Mouse (Mus musculus) left cerebral cortex, adult 2 months (tissue): ENCODE measurements at regions not wholly inside any gene's neighbourhood (a gene's known extent, or its start where the extent isn't known, plus 50 kb on each side); places are given as distances from the start of the nearest gene placed in this dataset.

Experiments
- DNase-seq, 2 experiments: peaks; one replicate each; pipeline ENCODE4 v3.0.0; 2021 to 2022; ENCODE audit warnings: low spot score in 2 of 2, mixed read lengths in 1 of 2; ENCODE audit errors: extremely low spot score in 1 of 2
- H3K27ac ChIP-seq: fragments of 200-600 bp; 2 replicates; pipeline ENCODE4 v1.8.1; 2022
- H3K4me3 ChIP-seq: fragments of 200-600 bp; 2 replicates; pipeline ENCODE4 v1.8.1; 2022
- CTCF ChIP-seq: fragments of 200-600 bp; IDR thresholded peaks from 2 replicates; pipeline ENCODE4 v1.8.1; 2022; ENCODE audit warnings: antibody characterized with exemption, mild to moderate bottlenecking, moderate library complexity
- intact Hi-C: fragments of 180-260 bp; cut with DNase I; formaldehyde crosslinking; loops from one replicate; pipeline ENCODE4 v1.15.1; 2025

- DNase-seq: no peak
- no peak for TF ChIP-seq CTCF
- intact Hi-C loops: no loop called here
- Histone ChIP-seq H3K4me3 (no peak overlapping the region), H3K27ac (no peak overlapping the region)
These were observed 196.0 kb upstream of the Elavl2 start for GRCm38 (mm10) chr4:91596619-91597018.

- no peak for TF ChIP-seq CTCF
- H3K27ac ChIP-seq: no peak overlapping the region
- intact Hi-C loops: no loop called here
- no peak overlapping the region for H3K4me3 ChIP-seq
- no peak for DNase-seq
These were observed 195.2 kb upstream of the Elavl2 start for GRCm38 (mm10) chr4:91595766-91596165.

GRCm38 (mm10) chr4:91589779-91590178, 189.2 kb upstream of the Elavl2 start:
- H3K27ac ChIP-seq: no peak overlapping the region
- H3K4me3 ChIP-seq: no peak overlapping the region
- TF ChIP-seq CTCF: no peak
- DNase-seq: peak in 1 of 2 experiments; percentile 10
- intact Hi-C loops: loop anchor here (10.0 kb wide), 1 partner anchor 205 kb away; no protein-coding TSS in a partner anchor

- Histone ChIP-seq H3K27ac (no peak overlapping the region), H3K4me3 (no peak overlapping the region)
- intact Hi-C loops: loop anchor here (10.0 kb wide), 1 partner anchor 203 kb away; no protein-coding TSS in a partner anchor
- no peak for DNase-seq
- TF ChIP-seq CTCF: no peak
These were observed 187.0 kb upstream of the Elavl2 start for GRCm38 (mm10) chr4:91587541-91588059.

- no peak for TF ChIP-seq CTCF
- intact Hi-C loops: loop anchor here (10.0 kb wide), 1 partner anchor 198 kb away; no protein-coding TSS in a partner anchor
- no peak for DNase-seq
- H3K27ac ChIP-seq: no peak overlapping the region
- H3K4me3 ChIP-seq: no peak overlapping the region
These were observed 182.4 kb upstream of the Elavl2 start for GRCm38 (mm10) chr4:91583035-91583434.

- H3K4me3 ChIP-seq: no peak overlapping the region
- DNase-seq: no peak
- intact Hi-C loops: no loop called here
- no peak overlapping the region for H3K27ac ChIP-seq
- TF ChIP-seq CTCF: no peak
These were observed 156.9 kb upstream of the Elavl2 start for GRCm38 (mm10) chr4:91557452-91557851.

GRCm38 (mm10) chr4:91556959-91557358, 156.4 kb upstream of the Elavl2 start:
- intact Hi-C loops: no loop called here
- no peak for TF ChIP-seq CTCF
- Histone ChIP-seq H3K4me3 (no peak overlapping the region), H3K27ac (no peak overlapping the region)
- no peak for DNase-seq

- no peak for DNase-seq
- H3K27ac ChIP-seq: no peak overlapping the region
- H3K4me3 ChIP-seq: no peak overlapping the region
- intact Hi-C loops: no loop called here
- no peak for TF ChIP-seq CTCF
These were observed 123.8 kb upstream of the Elavl2 start for GRCm38 (mm10) chr4:91524367-91524766.

- H3K4me3 ChIP-seq: no peak overlapping the region
- intact Hi-C loops: no loop called here
- DNase-seq: no peak
- no peak overlapping the region for H3K27ac ChIP-seq
- no peak for TF ChIP-seq CTCF
These were observed 111.0 kb upstream of the Elavl2 start for GRCm38 (mm10) chr4:91511543-91511942.

GRCm38 (mm10) chr4:91509937-91510336, 109.4 kb upstream of the Elavl2 start:
- intact Hi-C loops: no loop called here
- H3K27ac ChIP-seq: no peak overlapping the region
- no peak for DNase-seq
- TF ChIP-seq CTCF: peak; percentile 20
- no peak overlapping the region for H3K4me3 ChIP-seq

GRCm38 (mm10) chr4:91503273-91503672, 102.7 kb upstream of the Elavl2 start:
- Histone ChIP-seq H3K4me3 (no peak overlapping the region), H3K27ac (no peak overlapping the region)
- DNase-seq: no peak
- no peak for TF ChIP-seq CTCF
- intact Hi-C loops: no loop called here

GRCm38 (mm10) chr4:91481863-91482475, 81.4 kb upstream of the Elavl2 start:
- no peak overlapping the region for H3K27ac ChIP-seq
- no peak for TF ChIP-seq CTCF
- intact Hi-C loops: no loop called here
- DNase-seq: no peak
- no peak overlapping the region for H3K4me3 ChIP-seq
